Mouse (Mus musculus) lung, embryonic 16.5 days (tissue): ENCODE measurements at regions not wholly inside any gene's neighbourhood (a gene's known extent, or its start where the extent isn't known, plus 50 kb on each side); places are given as distances from the start of the nearest gene placed in this dataset.

Source experiments
- ATAC-seq: fragments of 200-750 bp; cut with Nextera tagmentation; 2 replicates; pipeline ENCODE4 v1.8.0; 2017; ENCODE audit warnings: low read depth, mild to moderate bottlenecking, moderate library complexity
- H3K27ac ChIP-seq: fragments of 300-500 bp; sonication (generic); 2 replicates; pipeline ENCODE4 v1.5.1; 2014; ENCODE audit warnings: mild to moderate bottlenecking, control low read depth, low read length
- H3K27me3 ChIP-seq: fragments of 300-500 bp; sonication (generic); 2 replicates; pipeline ENCODE4 v1.6.1; 2014; ENCODE audit warnings: low read depth, low read length, mixed read lengths; ENCODE audit not compliant: control insufficient read depth, insufficient read depth
- H3K36me3 ChIP-seq: fragments of 300-500 bp; sonication (generic); 2 replicates; pipeline ENCODE4 v1.6.1; 2014; ENCODE audit warnings: low read length; ENCODE audit not compliant: control insufficient read depth, insufficient read depth
- H3K4me1 ChIP-seq: fragments of 300-500 bp; sonication (generic); replicated peaks from 2 replicates; pipeline ENCODE4 v1.6.1; 2014; ENCODE audit warnings: low read length, mixed read lengths; ENCODE audit not compliant: control insufficient read depth, insufficient read depth
- H3K4me2 ChIP-seq: fragments of 300-500 bp; sonication (generic); 2 replicates; pipeline ENCODE4 v1.6.1; 2014; ENCODE audit warnings: low read depth, low read length, control low read depth
- H3K4me3 ChIP-seq: fragments of 300-500 bp; sonication (generic); 2 replicates; pipeline ENCODE4 v1.5.1; 2014; ENCODE audit warnings: mild to moderate bottlenecking, low read length, control low read depth
- H3K9ac ChIP-seq: fragments of 300-500 bp; sonication (generic); 2 replicates; pipeline ENCODE4 v1.6.1; 2014; ENCODE audit warnings: low read length, control low read depth
- H3K9me3 ChIP-seq: fragments of 300-500 bp; sonication (generic); 2 replicates; pipeline ENCODE4 v1.6.1; 2016; ENCODE audit warnings: low read length; ENCODE audit not compliant: control insufficient read depth
- WGBS: fragments of 180-500 bp; shearing (Covaris S2); extraction: QIAGEN DNeasy Blood & Tissue Kit; methylation state at CpG from one replicate; pipeline ENCODE4 v1.1.7; 2014; 5-methylcytosine and 5-hydroxymethylcytosine counted together

DNA sequence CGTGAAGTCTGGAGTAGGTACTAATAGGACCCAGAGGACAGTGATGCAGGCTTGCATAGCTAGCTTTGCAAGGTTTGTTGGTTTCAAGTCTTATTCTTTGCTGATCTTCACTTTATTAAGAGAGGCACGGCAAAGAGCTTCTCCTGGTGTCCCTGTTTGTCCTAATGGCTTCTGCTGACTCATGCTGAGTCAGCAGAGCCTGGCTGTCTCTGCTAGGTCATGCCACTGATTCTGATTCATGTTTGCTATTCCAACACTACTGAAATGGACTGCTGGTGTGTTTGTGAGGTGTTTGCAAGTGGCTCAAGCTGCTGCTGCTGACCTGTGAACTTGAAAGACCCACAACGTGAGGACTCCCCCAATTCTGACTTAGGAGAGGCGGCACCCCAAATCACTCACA lies 58.1 kb upstream of the Ppm1b start:
- no peak overlapping the region for H3K4me2 ChIP-seq
- H3K4me1 ChIP-seq = no peaks in the 10 kb centered on the region
- no peak overlapping the region for H3K9ac ChIP-seq
- no peak overlapping the region for H3K27ac ChIP-seq
- no peaks in the 10 kb centered on the region for H3K27me3 ChIP-seq
- WGBS = 83% methylated on average over 4 of the region's 4 CpGs
- no peak for ATAC-seq
- H3K4me3 ChIP-seq = no peak overlapping the region
- no peaks in the 10 kb centered on the region for H3K9me3 ChIP-seq
- no peaks in the 10 kb centered on the region for H3K36me3 ChIP-seq

DNA sequence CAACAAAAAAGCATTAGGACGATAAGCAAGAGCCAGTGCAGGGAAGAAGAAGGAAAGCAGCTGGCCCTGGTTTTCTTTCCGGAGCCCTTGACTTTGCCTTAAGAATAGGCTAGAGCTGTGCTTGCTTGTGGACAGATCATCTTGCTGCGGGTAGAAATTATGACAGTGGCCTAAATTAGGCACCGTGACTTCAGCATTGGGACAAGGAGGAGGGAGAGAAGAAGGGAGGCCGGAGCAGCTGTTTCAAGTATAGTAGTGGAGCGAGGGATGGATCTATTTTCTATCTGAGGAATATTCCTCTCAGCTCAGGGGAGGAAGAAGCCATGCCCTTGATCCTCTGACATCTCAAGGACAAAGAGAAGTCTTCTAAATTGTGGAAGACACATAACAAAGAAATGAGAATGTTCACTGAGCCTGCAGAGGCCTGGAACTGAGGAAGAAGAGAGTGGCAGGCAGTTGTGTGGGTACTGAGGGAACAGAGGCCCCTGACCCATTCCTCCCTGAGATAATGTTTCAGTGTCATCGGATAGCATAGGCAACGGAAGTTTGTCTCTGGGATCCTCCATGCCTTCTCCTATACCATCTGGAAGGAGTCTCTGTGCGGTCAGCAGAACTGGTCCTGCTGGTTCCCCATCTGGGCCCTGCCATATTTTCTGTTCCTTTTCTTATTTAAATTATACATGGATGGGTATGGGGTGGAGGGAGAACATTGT lies 52.8 kb upstream of the Ppm1b start:
- WGBS = 77% methylated on average over 9 of the region's 9 CpGs
- H3K36me3 ChIP-seq = no peaks in the 10 kb centered on the region
- ATAC-seq = no peak

More for the DNA sequence above, 52.8 kb upstream of the Ppm1b start:
- Histone ChIP-seq H3K27ac (no peak overlapping the region), H3K27me3 (no peaks in the 10 kb centered on the region), H3K9me3 (no peaks in the 10 kb centered on the region), H3K4me1 (no peaks in the 10 kb centered on the region), H3K4me3 (no peak overlapping the region), H3K4me2 (no peak overlapping the region), H3K9ac (no peak overlapping the region)
